Comparison of ENCODE assay signal across 33 mouse cellular contexts in the genomic region with DNA sequence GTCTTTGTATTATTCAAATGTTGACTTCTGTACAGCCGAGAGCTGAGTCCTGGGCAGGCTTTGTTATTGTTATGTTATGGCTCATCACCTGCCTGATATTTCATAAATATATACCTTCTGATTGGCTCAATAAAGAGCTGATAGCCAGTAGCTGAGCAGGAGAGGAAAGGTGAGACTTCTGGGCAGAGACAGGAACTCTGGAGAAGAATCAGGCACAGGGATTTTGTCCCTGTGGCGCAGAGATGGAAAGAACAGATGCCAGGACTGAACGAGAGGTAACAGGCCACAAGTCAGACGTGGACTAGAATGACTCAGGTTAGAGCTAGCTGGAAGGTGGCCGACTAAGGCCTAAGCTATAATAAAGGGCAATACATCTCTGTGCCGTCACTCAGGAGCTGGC.
"Had no signal": no experiment of that assay in that cellular context is flagged by ENCODE, and none has a peak within 500 bp of the region (broad histone marks: within the 10 kb centered on the region; RNA-seq: fewer than 3 reads in every experiment).

No protein-coding gene starts in this region.

- H3K4me2 ChIP-seq: limb, embryonic 12.5 days; limb, embryonic 13.5 days; limb, embryonic 15.5 days; liver, embryonic 11.5 days; liver, embryonic 12.5 days; liver, embryonic 13.5 days; liver, embryonic 15.5 days; lung, embryonic 14.5 days; lung, embryonic 15.5 days; midbrain, embryonic 11.5 days; midbrain, embryonic 12.5 days; midbrain, embryonic 13.5 days; midbrain, embryonic 15.5 days; neural tube, embryonic 12.5 days; neural tube, embryonic 13.5 days had no signal

- ATAC-seq: liver, embryonic 12.5 days; liver, postnatal 0 days; lung, postnatal 0 days; midbrain, embryonic 13.5 days; midbrain, embryonic 15.5 days; midbrain, embryonic 16.5 days had no signal

- H3K27ac ChIP-seq: limb, embryonic 10.5 days; limb, embryonic 12.5 days; limb, embryonic 13.5 days; limb, embryonic 15.5 days; liver, embryonic 12.5 days; liver, embryonic 13.5 days; liver, embryonic 14.5 days; liver, embryonic 15.5 days; lung, embryonic 15.5 days; macrophage; midbrain, embryonic 10.5 days; midbrain, embryonic 12.5 days; midbrain, embryonic 13.5 days; midbrain, embryonic 15.5 days; neural tube, embryonic 12.5 days; neural tube, embryonic 13.5 days had no signal

- H3K4me3 ChIP-seq: limb, embryonic 10.5 days; limb, embryonic 12.5 days; limb, embryonic 13.5 days; limb, embryonic 15.5 days; liver, embryonic 12.5 days; liver, embryonic 13.5 days; liver, embryonic 15.5 days; lung, embryonic 15.5 days; megakaryocyte, embryonic 14.5 days; midbrain, embryonic 10.5 days; midbrain, embryonic 12.5 days; midbrain, embryonic 13.5 days; midbrain, embryonic 15.5 days; myocyte; neural tube, embryonic 12.5 days; neural tube, embryonic 13.5 days had no signal

- H3K9ac ChIP-seq: limb, embryonic 12.5 days; limb, embryonic 13.5 days; limb, embryonic 15.5 days; liver, embryonic 12.5 days; liver, embryonic 13.5 days; liver, embryonic 14.5 days; liver, embryonic 15.5 days; liver, postnatal 0 days; lung, embryonic 14.5 days; lung, embryonic 15.5 days; midbrain, embryonic 12.5 days; midbrain, embryonic 13.5 days; midbrain, embryonic 15.5 days; neural tube, embryonic 12.5 days; neural tube, embryonic 13.5 days had no signal

- H3K4me1 ChIP-seq: limb, embryonic 10.5 days; limb, embryonic 12.5 days; limb, embryonic 15.5 days; liver, embryonic 15.5 days had no signal

- H3K9me3 ChIP-seq: limb, embryonic 10.5 days; limb, embryonic 12.5 days; limb, embryonic 13.5 days; limb, embryonic 15.5 days; liver, embryonic 12.5 days; liver, embryonic 13.5 days; liver, embryonic 15.5 days; lung, embryonic 15.5 days; megakaryocyte, embryonic 14.5 days; midbrain, embryonic 10.5 days; midbrain, embryonic 12.5 days; midbrain, embryonic 13.5 days; midbrain, embryonic 15.5 days; neural tube, embryonic 12.5 days; neural tube, embryonic 13.5 days had no signal

- H3K27me3 ChIP-seq: limb, embryonic 12.5 days; limb, embryonic 13.5 days; limb, embryonic 15.5 days; liver, embryonic 12.5 days; liver, embryonic 13.5 days; liver, embryonic 15.5 days; lung, embryonic 15.5 days; midbrain, embryonic 12.5 days; midbrain, embryonic 13.5 days; midbrain, embryonic 15.5 days; neural tube, embryonic 12.5 days; neural tube, embryonic 13.5 days had no signal

- DNase-seq: left cerebral cortex, postnatal 4 days; liver; liver, embryonic 13.5 days; liver, postnatal 0 days; lung, adult 18-20 months; lung, adult 2 months; lung, embryonic 14.5 days; lung, postnatal 10 days; lung, postnatal 14 days; lung, postnatal 36 days; lung, postnatal 4 days; midbrain, embryonic 14.5 days had no signal
